Comparison of ENCODE assay signal across 8 mouse cellular contexts in genomic region chr12:98746131-98746530, GRCm38 (mm10). TPM values are rescaled to one million over a fixed set of nuclear protein-coding genes. Genes with fewer than 3 reads are reported as not detected.
DNase-seq lines count a peak whose midpoint lies in the region; ATAC-seq lines count a peak whose summit lies in the region.

No protein-coding gene starts in this region.

- no peak overlapping the region for H3K9ac ChIP-seq in embryonic facial prominence, embryonic 12.5 days
- H3K9ac ChIP-seq in heart, embryonic 13.5 days = 0 out of 2 replicates have a peak overlapping the region, but pooled peaks have one; percentile 8
- no peak overlapping the region for H3K9ac ChIP-seq in kidney, embryonic 15.5 days

- no peaks in the 10 kb centered on the region for H3K36me3 ChIP-seq in embryonic facial prominence, embryonic 12.5 days
- peaks cover 10% of the 10 kb centered on the region for H3K36me3 ChIP-seq in heart, embryonic 13.5 days
- no peaks in the 10 kb centered on the region for H3K36me3 ChIP-seq in kidney, embryonic 15.5 days

- DNase-seq in CD8-positive naive resting alpha-beta T cell, adult 2 months (ENCODE audit: low read depth in 2 of 2, low spot score in 2 of 2) = peak; percentile 58 to 68
- DNase-seq in lung, postnatal 36 days = peak; percentile 86
- DNase-seq in retina, postnatal 7 days (ENCODE audit: low read depth, low spot score) = peak; percentile 51
- no peak for DNase-seq in frontal cortex, postnatal 14 days (ENCODE audit: low spot score in 2 of 2)

- no peaks in the 10 kb centered on the region for H3K9me3 ChIP-seq in embryonic facial prominence, embryonic 12.5 days
- H3K9me3 ChIP-seq in heart, embryonic 13.5 days = no peaks in the 10 kb centered on the region
- H3K9me3 ChIP-seq in kidney, embryonic 15.5 days (replicated peaks) = no peaks in the 10 kb centered on the region

- 19% methylated on average over 2 of the region's 2 CpGs for WGBS in embryonic facial prominence, embryonic 12.5 days
- WGBS in heart, embryonic 13.5 days = 15% methylated on average over 2 of the region's 2 CpGs
- WGBS in kidney, embryonic 15.5 days = 29% methylated on average over 2 of the region's 2 CpGs

- peaks cover 20% of the 10 kb centered on the region for H3K4me1 ChIP-seq in embryonic facial prominence, embryonic 12.5 days
- peaks cover 47% of the 10 kb centered on the region for H3K4me1 ChIP-seq in heart, embryonic 13.5 days
- H3K4me1 ChIP-seq in kidney, embryonic 15.5 days = peaks cover 24% of the 10 kb centered on the region

- H3K27ac ChIP-seq in embryonic facial prominence, embryonic 12.5 days = no peak overlapping the region
- 0 out of 2 replicates have a peak overlapping the region, but pooled peaks have one; percentile 18 for H3K27ac ChIP-seq in heart, embryonic 13.5 days (replicated peaks)
- no peak overlapping the region for H3K27ac ChIP-seq in kidney, embryonic 15.5 days

- H3K27me3 ChIP-seq in embryonic facial prominence, embryonic 12.5 days = no peaks in the 10 kb centered on the region
- no peaks in the 10 kb centered on the region for H3K27me3 ChIP-seq in heart, embryonic 13.5 days (replicated peaks)
- no peaks in the 10 kb centered on the region for H3K27me3 ChIP-seq in kidney, embryonic 15.5 days

- H3K4me2 ChIP-seq in embryonic facial prominence, embryonic 12.5 days (replicated peaks) = no peak overlapping the region
- peak overlapping the region; percentile 59 for H3K4me2 ChIP-seq in heart, embryonic 13.5 days
- H3K4me2 ChIP-seq in kidney, embryonic 15.5 days = no peak overlapping the region

- peak; percentile 47 for ATAC-seq in activated CD4-positive, CD25-positive, alpha-beta regulatory T cell, adult 4 months
- 0 out of 2 replicates have a peak, but pooled peaks have one; percentile 37 for ATAC-seq in embryonic facial prominence, embryonic 12.5 days (ENCODE audit: insufficient number of reproducible peaks, insufficient read depth, low FRiP score, low TSS enrichment)
- peak; percentile 59; the same call in 1 of the 2 replicates for ATAC-seq in heart, embryonic 13.5 days (ENCODE audit: extremely low read depth, insufficient number of reproducible peaks, low FRiP score, low TSS enrichment)
- peak; percentile 72 for ATAC-seq in kidney, embryonic 15.5 days (replicated peaks; ENCODE audit: low FRiP score)

- no peak overlapping the region for H3K4me3 ChIP-seq in embryonic facial prominence, embryonic 12.5 days
- 0 out of 2 replicates have a peak overlapping the region, but pooled peaks have one; percentile 95 for H3K4me3 ChIP-seq in heart, embryonic 13.5 days
- H3K4me3 ChIP-seq in kidney, embryonic 15.5 days (replicated peaks) = no peak overlapping the region

RNA-seq across cellular contexts. Expression of gene Zc3h14, which starts 0.6 kb away (rescaled TPM):
- 10 to 100 TPM; 33.4 to 38.6 TPM for polyA plus RNA-seq in activated CD4-positive, CD25-positive, alpha-beta regulatory T cell, adult 4 months (2017; shearing (Covaris generic))
- 153 and 159 TPM in 2 replicates for polyA plus RNA-seq in embryonic facial prominence, embryonic 12.5 days (2016; fragmentation: Nextera tagmentation; extraction: Ambion mirVana)
- polyA plus RNA-seq in heart, embryonic 13.5 days (2015; fragmentation: Nextera tagmentation; extraction: Ambion mirVana) = 81.7 and 84.2 TPM in 2 replicates
- polyA plus RNA-seq in kidney, embryonic 15.5 days (2015; fragmentation: Nextera tagmentation; extraction: Ambion mirVana) = 127 and 128 TPM in 2 replicates

RNA-seq across cellular contexts. Expression of gene Ptpn21, which starts 8.9 kb away (rescaled TPM):
- polyA plus RNA-seq in activated CD4-positive, CD25-positive, alpha-beta regulatory T cell, adult 4 months (2017; shearing (Covaris generic)) = 1 to 10 TPM; 2.2 to 3.7 TPM
- polyA plus RNA-seq in embryonic facial prominence, embryonic 12.5 days (2016; fragmentation: Nextera tagmentation; extraction: Ambion mirVana) = 6.7 and 7.0 TPM in 2 replicates
- polyA plus RNA-seq in heart, embryonic 13.5 days (2015; fragmentation: Nextera tagmentation; extraction: Ambion mirVana) = 9.0 and 9.3 TPM in 2 replicates
- polyA plus RNA-seq in kidney, embryonic 15.5 days (2015; fragmentation: Nextera tagmentation; extraction: Ambion mirVana) = 6.6 and 7.1 TPM in 2 replicates

Comparison
In these comparisons a context has a peak if more than half of its experiments do, and no peak if none do; other contexts are left out.
1. DNase-seq: peak in CD8-positive naive resting alpha-beta T cell, adult 2 months (2 of 2), lung, postnatal 36 days (single experiment) and retina, postnatal 7 days (single experiment); none in frontal cortex, postnatal 14 days (0 of 2).
2. Peak in every context shown above with its lines, with median percentiles within 50 percentile points of each other: ATAC-seq.